Mouse (Mus musculus): Measurements from ENCODE around the gene St6galnac5. TPM values are rescaled to one million over a fixed set of nuclear protein-coding genes. Genes with fewer than 3 reads are reported as not detected.

The St6galnac5 gene
- total RNA-seq, 4 experiments from 2014 or later, result 31.1 to 39.6 (median 33.4) TPM

DNA sequence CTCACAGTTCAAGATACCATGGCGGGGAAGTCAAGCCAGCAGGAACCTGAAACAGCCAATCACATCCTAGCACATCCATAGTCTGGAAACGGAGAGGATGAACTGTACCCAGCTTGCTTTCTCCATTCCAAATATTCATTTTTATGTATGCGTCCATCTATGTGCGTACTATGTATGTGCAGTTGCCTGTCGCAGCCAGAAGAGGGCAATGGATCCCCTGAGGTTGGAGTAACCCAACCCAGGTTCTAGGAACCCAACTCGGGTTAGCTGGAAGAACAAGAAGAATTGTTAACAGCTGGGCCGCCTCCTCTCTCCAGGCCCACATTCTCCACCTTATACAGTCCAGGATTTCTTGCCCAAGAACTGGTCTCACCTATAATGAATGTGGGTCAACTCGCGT lies 31.1 kb downstream of the St6galnac5 start:
- no peak for DNase-seq (ENCODE audit: low spot score in 2 of 2)

DNA sequence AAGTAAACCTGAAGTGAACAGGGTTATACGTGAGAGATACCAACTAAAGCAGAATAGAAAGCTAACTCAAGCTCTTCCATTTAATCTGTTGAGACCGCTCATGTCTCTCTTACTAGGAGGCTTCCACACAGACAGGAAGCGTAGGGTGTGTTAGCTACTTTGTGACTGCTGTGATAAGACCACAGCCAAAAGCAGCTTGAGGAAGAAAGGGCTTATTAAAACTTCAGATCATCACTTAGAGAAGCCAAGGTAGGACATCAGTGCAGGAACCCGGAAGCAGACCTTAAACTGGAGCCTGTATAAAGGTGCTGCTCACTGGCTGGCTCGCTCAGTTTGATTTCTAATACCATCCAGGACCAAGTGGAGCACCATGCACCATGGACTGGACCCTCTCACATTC lies 31.7 kb downstream of the St6galnac5 start:
- no peak for DNase-seq (ENCODE audit: low spot score in 2 of 2)

- no peak for DNase-seq (ENCODE audit: low spot score in 2 of 2)
Observed at GRCm38 (mm10) chr3:152949233-152949777, 32.7 kb downstream of the St6galnac5 start.

DNA sequence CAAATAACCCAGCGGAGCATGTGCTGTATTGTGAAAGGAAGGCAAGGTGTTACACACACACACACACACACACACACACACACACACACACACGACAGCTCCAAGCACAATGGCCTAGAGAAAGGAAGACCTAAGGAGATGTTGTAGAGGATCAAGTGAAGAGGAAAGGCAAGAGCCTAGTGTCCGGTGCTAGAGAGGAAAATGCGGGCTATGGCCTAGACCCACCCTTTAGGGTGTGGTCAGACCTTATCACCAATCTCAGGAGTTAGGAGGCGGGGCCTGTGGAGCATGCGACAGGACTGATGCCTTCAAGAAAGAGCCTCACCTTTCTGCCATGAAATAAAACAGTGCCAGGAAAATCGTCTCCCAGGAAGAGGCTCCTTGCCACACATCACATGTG lies 33.5 kb downstream of the St6galnac5 start:
- no peak for DNase-seq (ENCODE audit: low spot score in 2 of 2)

DNA sequence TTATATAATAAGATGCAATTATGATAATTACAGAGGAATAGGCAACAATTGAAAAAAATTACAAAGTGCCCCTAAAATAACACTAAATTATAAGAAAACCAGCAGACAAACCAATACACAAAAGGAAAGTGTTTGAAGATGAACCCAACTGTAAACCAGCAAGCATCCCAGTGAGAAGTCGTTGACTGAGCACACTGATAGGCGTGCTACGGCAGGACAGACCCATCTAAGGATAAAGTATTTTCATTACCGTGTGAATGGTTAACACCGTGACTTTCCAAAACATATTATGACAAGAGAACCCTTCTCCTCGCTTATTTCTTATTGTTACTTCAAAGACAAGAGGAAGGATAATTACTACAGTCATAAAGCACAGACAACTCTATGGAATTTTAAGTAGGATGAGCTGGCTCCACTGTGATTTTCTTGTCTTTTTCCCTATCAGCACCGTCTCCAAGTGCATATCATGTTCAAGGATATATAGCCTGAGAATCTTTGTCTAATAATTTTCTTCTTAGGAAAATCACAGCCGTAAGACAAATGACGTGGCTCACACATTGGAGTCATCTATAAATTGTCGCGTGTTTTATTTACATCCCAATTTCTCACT lies 34.9 kb downstream of the St6galnac5 start:
- no peak for DNase-seq (ENCODE audit: low spot score in 2 of 2)

GRCm38 (mm10) chr3:152944766-152945165 lies 37.3 kb downstream of the St6galnac5 start:
- DNase-seq (ENCODE audit: low spot score in 2 of 2), result no peak

GRCm38 (mm10) chr3:152942985-152943384 lies 39.1 kb downstream of the St6galnac5 start:
- DNase-seq (ENCODE audit: low spot score in 2 of 2), result no peak

- DNase-seq (ENCODE audit: low spot score in 2 of 2), result no peak
Observed at GRCm38 (mm10) chr3:152941671-152942070, 40.4 kb downstream of the St6galnac5 start.

DNA sequence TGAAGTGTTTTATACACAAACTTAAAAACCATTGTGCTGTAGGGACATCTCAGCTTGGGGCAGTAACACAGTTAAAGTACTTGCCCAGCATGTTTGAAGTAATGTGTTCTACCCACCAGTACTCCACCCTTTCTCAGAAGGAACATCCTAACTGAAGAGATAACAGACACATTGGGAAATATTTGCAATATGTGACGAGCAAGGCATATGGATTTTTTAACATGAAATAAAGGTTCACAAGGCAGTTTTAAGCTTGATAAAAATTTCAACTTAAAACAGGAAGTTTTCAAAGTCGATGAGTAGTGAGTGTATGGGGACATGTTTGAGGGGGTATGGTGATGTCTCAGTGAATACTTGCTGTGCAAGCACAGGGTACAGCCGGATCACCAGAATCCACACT lies 45.7 kb downstream of the St6galnac5 start:
- no peak for DNase-seq (ENCODE audit: low spot score in 2 of 2)

GRCm38 (mm10) chr3:152933737-152934136 lies 48.3 kb downstream of the St6galnac5 start:
- DNase-seq (ENCODE audit: low spot score in 2 of 2), result no peak

DNA sequence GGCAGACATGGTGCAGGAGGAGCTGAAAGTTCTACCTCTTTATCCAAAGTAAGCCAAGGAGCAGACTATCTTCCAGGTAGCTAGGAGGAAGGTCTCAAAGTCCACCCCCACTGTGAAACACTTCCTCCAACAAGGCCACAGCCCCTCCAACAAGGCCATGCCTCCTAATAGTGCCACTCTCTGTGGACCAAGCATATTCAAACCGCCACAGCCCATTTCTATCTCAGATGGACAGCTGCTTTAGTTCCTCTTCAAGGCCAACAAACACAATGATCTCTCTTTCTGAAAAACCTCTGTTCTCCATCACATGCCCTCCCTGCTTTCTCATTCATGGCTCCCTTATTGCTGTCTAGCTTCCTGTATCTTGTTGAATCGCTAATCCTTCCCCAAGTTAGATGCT lies 49.5 kb downstream of the St6galnac5 start:
- DNase-seq (ENCODE audit: low spot score in 2 of 2), result no peak

DNA sequence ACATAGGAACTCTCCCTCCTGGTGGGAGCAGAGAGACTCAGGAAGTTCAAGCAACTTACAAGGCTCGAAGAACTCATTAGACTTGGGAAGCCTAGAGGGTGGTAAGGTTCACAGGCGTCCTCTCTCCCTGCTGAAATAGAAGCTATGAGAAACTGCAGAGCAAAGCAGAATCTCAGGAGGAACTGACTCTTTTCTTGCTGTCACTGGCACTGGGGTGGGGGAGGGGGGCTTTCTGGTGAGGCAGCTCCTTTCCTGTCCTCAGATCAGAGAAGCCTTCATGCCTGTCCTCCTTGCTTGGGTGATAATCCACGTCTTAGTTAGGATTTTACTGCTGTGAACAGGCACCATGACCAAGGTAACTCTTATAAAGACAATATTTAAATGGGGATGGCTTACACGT lies 50.0 kb downstream of the St6galnac5 start:
- no peak for DNase-seq (ENCODE audit: low spot score in 2 of 2)

DNA sequence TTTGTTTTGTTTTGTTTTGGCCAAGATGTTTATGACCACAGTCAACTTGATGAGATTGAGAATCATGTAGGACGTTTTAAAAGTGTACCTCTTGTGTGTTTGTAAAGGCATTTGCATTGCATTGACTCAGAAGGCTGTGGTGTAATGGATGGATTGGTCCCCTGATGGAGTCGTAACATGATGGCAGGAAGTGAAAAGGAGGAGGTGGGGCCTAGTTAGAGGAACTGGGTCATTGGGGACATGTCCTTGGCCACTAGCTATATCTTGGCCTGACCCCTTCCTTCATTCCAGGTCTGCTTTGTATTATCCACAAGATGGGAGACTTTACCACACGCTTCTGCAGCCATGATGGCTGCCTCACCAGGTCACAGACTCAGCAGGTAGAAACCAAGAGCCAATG lies 50.7 kb downstream of the St6galnac5 start:
- DNase-seq (ENCODE audit: low spot score in 2 of 2), result no peak

- DNase-seq (ENCODE audit: low spot score in 2 of 2), result no peak
Observed at GRCm38 (mm10) chr3:152929788-152930281, 52.2 kb downstream of the St6galnac5 start.

DNA sequence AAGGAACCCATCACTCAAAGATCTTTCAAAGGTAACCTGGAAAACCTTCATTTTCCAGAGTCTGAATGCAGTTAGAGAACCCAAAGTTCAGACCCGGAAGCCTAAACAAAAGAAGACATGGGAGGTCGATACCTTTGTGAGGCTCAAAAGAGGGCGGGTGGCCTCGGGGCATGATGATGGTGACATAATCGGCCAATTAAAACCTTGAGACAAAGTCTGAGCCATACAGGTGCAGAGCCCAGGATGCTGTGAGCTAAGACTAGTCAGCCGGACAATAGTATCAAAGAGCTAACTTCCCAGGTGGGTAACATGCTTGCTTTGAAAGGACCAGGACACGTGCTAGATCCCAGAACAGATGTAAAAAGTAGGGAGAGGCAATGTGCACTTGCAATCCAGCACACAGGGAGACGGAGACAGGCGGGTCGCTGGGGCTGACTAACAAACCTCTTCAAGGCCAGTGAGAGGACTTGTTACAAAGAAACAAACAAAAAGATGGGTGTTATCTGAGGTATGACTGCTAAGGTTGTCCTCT lies 52.7 kb downstream of the St6galnac5 start:
- no peak for DNase-seq (ENCODE audit: low spot score in 2 of 2)

GRCm38 (mm10) chr3:152928287-152928975 lies 53.6 kb downstream of the St6galnac5 start:
- DNase-seq (ENCODE audit: low spot score in 2 of 2), result no peak

GRCm38 (mm10) chr3:152926166-152926565 lies 55.9 kb downstream of the St6galnac5 start:
- no peak for DNase-seq (ENCODE audit: low spot score in 2 of 2)

- no peak for DNase-seq (ENCODE audit: low spot score in 2 of 2)
Observed at GRCm38 (mm10) chr3:152925364-152925763, 56.7 kb downstream of the St6galnac5 start.

- no peak for DNase-seq (ENCODE audit: low spot score in 2 of 2)
Observed at GRCm38 (mm10) chr3:152923530-152923929, 58.5 kb downstream of the St6galnac5 start.

- DNase-seq (ENCODE audit: low spot score in 2 of 2), result no peak
Observed at GRCm38 (mm10) chr3:152920365-152920764, 61.7 kb downstream of the St6galnac5 start.

DNA sequence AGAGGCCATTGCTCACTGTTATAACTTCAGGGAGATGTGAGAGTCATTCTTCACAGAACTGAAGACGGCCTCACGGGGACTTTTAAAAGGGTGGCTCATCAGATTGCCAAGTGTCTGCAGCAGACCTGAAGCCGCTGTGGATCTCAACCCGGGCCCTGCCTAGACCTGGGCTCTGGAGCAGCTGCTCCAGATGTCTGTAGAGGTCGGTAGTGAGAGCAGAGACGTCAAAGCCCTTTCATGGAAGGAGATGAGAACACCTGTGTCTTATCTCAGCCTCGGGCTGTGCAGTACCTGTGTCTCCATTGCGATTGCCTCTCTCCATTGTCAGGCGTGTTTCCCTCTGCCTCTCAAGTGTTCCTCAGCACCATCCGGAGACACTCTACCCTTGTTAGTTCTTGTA lies 62.9 kb downstream of the St6galnac5 start:
- no peak for DNase-seq (ENCODE audit: low spot score in 2 of 2)

GRCm38 (mm10) chr3:152917579-152917978 lies 64.5 kb downstream of the St6galnac5 start:
- DNase-seq (ENCODE audit: low spot score in 2 of 2), result no peak

DNA sequence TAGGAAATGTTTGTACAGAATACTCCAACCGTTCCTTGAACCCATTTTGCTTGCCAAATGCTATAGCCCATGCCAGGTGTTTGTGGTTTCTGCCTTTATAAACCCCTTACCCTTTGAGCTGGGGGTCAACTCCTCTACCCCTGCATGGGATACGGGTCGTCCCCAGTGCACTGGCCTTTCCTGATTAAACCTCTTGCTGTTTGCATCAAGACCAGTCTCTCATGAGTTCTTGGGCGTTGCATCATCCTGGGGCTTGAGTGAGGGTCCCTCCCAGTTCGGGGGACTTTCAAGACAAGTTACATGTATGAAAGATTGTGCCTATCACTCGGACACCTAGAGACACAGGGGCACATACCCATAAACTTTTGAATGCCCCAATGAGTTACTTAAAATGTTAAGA lies 67.7 kb downstream of the St6galnac5 start:
- DNase-seq (ENCODE audit: low spot score in 2 of 2), result no peak
